Comparison of ENCODE assay signal across 22 mouse cellular contexts in the genomic region with DNA sequence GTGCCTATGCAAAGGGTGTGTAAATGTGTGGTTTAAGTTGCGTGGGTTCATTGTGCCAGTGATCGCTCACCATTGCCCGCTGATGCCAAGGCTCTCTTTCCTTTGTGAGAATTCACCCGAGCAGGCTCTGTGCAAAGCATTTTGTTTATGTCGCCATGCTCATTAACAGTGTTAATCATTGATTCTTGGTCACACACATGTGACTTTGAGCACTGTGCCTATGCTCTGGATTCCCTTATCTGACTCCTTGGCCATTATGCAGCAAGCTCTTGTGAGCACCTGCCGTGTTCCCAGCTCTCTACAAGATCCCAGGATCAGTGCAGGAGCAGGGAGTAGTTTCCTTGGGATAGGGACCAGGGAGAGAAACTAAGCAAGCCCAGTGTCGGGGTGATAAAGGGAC.
DNase-seq lines count a peak whose midpoint lies in the region; ATAC-seq and TF ChIP-seq lines count a peak whose summit lies in the region.
"Had no signal": no experiment of that assay in that cellular context is flagged by ENCODE, and none has a peak within 500 bp of the region (broad histone marks: within the 10 kb centered on the region; RNA-seq: fewer than 3 reads in every experiment).

No protein-coding gene starts in this region.

- TF ChIP-seq CTCF in stomach, postnatal 0 days (IDR thresholded peaks at IDR 0.05; ENCODE audit: low read depth): no peak
- no peak for TF ChIP-seq CTCF in intestine, postnatal 0 days (IDR thresholded peaks at IDR 0.05; ENCODE audit: low read depth)
- no peak for TF ChIP-seq CTCF in kidney, postnatal 0 days (IDR thresholded peaks at IDR 0.05; ENCODE audit: low read depth)
- TF ChIP-seq CTCF in cerebellum, adult 2 months (IDR thresholded peaks at IDR 0.05; ENCODE audit: borderline replicate concordance, insufficient read depth, low read depth, low read length): no peak

- WGBS in stomach, embryonic 15.5 days: 81% methylated on average over 7 of the region's 7 CpGs
- 77% methylated on average over 7 of the region's 7 CpGs for WGBS in stomach, postnatal 0 days
- WGBS in intestine, postnatal 0 days: 69% methylated on average over 7 of the region's 7 CpGs
- WGBS in kidney, postnatal 0 days: 64% methylated on average over 7 of the region's 7 CpGs
- 90% methylated on average over 7 of the region's 7 CpGs for WGBS in forebrain, embryonic 10.5 days
- WGBS in cerebellum, adult 2 months: 87% methylated on average over 7 of the region's 7 CpGs

- peak overlapping the region; percentile 16; the same call in 1 of the 2 replicates for H3K27ac ChIP-seq in stomach, embryonic 15.5 days
- no peak overlapping the region for H3K27ac ChIP-seq in stomach, postnatal 0 days (replicated peaks)
- H3K27ac ChIP-seq in intestine, postnatal 0 days (ENCODE audit: low read depth, low read length): no peak overlapping the region
- peak overlapping the region; percentile 61; the same call in 1 of the 2 replicates for H3K27ac ChIP-seq in kidney, postnatal 0 days
- H3K27ac ChIP-seq in forebrain, embryonic 10.5 days: no peak overlapping the region
- H3K27ac ChIP-seq in cerebellum, adult 2 months (ENCODE audit: insufficient read depth, low read length): no peak overlapping the region
- H3K27ac ChIP-seq: embryonic facial prominence, embryonic 15.5 days; forebrain, embryonic 12.5 days; heart, embryonic 10.5 days; hindbrain, embryonic 12.5 days had no signal

- no peak for DNase-seq in stomach, postnatal 0 days (ENCODE audit: low spot score)
- no peak for DNase-seq in kidney, postnatal 0 days (ENCODE audit: low spot score)
- no peak for DNase-seq in layer of hippocampus, postnatal 10 days (ENCODE audit: low spot score in 2 of 2)
- DNase-seq in forebrain, embryonic 10.5 days (ENCODE audit: extremely low spot score, low spot score): no peak
- DNase-seq in cerebellum, adult 2 months: no peak
- DNase-seq: adrenal gland, adult 8-10 months; adrenal gland, postnatal 36 days; cerebellum, adult 8-10 months; cerebellum, postnatal 14 days; embryo, embryonic 11 days; gastrocnemius, postnatal 10 days; heart, adult 18-20 months; heart, postnatal 10 days; heart, postnatal 4 days had no signal

- peaks cover 9% of the 10 kb centered on the region; the same call in 1 of the 2 replicates for H3K4me1 ChIP-seq in stomach, embryonic 15.5 days
- 0 out of 2 replicates have a peak, but pooled peaks cover 3% of the 10 kb centered on the region for H3K4me1 ChIP-seq in stomach, postnatal 0 days (replicated peaks; ENCODE audit: control insufficient read depth, insufficient read depth)
- H3K4me1 ChIP-seq in intestine, postnatal 0 days (replicated peaks; ENCODE audit: control insufficient read depth, insufficient read depth, low read length): no peaks in the 10 kb centered on the region
- peaks cover 18% of the 10 kb centered on the region; the same call in 1 of the 2 replicates for H3K4me1 ChIP-seq in kidney, postnatal 0 days (replicated peaks; ENCODE audit: insufficient read depth, low read length)
- H3K4me1 ChIP-seq in forebrain, embryonic 10.5 days: peaks cover 23% of the 10 kb centered on the region
- H3K4me1 ChIP-seq in cerebellum, adult 2 months (ENCODE audit: control insufficient read depth, insufficient read depth, low read length): peaks cover 31% of the 10 kb centered on the region

- H3K36me3 ChIP-seq in stomach, embryonic 15.5 days: no peaks in the 10 kb centered on the region
- no peaks in the 10 kb centered on the region for H3K36me3 ChIP-seq in stomach, postnatal 0 days (ENCODE audit: control insufficient read depth, insufficient read depth, low read length)
- H3K36me3 ChIP-seq in intestine, postnatal 0 days (ENCODE audit: control insufficient read depth, insufficient read depth): no peaks in the 10 kb centered on the region
- no peaks in the 10 kb centered on the region for H3K36me3 ChIP-seq in kidney, postnatal 0 days (ENCODE audit: insufficient read depth, low read length)
- no peaks in the 10 kb centered on the region for H3K36me3 ChIP-seq in forebrain, embryonic 10.5 days (replicated peaks)
- H3K36me3 ChIP-seq: embryonic facial prominence, embryonic 15.5 days; forebrain, embryonic 12.5 days; heart, embryonic 10.5 days; hindbrain, embryonic 12.5 days had no signal

- TF ChIP-seq POLR2A in cerebellum, adult 2 months (IDR thresholded peaks at IDR 0.05; ENCODE audit: borderline replicate concordance, insufficient read depth, low read length): no peak

- no peak for TF ChIP-seq EP300 in stomach, postnatal 0 days (optimal IDR thresholded peaks at IDR 0.05)

- no peaks in the 10 kb centered on the region for H3K27me3 ChIP-seq in stomach, embryonic 15.5 days (replicated peaks)
- H3K27me3 ChIP-seq in stomach, postnatal 0 days (ENCODE audit: control insufficient read depth, insufficient read depth, low read length): no peaks in the 10 kb centered on the region
- H3K27me3 ChIP-seq in intestine, postnatal 0 days (replicated peaks; ENCODE audit: control insufficient read depth, insufficient read depth, low read length): no peaks in the 10 kb centered on the region
- H3K27me3 ChIP-seq in kidney, postnatal 0 days (ENCODE audit: insufficient read depth, low read length): no peaks in the 10 kb centered on the region
- no peaks in the 10 kb centered on the region for H3K27me3 ChIP-seq in forebrain, embryonic 10.5 days (ENCODE audit: poor library complexity, severe bottlenecking)
- H3K27me3 ChIP-seq in cerebellum, adult 2 months (ENCODE audit: control insufficient read depth, insufficient read depth, low read length): no peaks in the 10 kb centered on the region
- H3K27me3 ChIP-seq: embryonic facial prominence, embryonic 15.5 days; forebrain, embryonic 12.5 days; hindbrain, embryonic 12.5 days had no signal

- ATAC-seq in stomach, embryonic 15.5 days (ENCODE audit: insufficient read depth, low FRiP score, low read depth): peak; percentile 41; the same call in 1 of the 2 replicates
- no peak for ATAC-seq in stomach, postnatal 0 days (ENCODE audit: low FRiP score, low TSS enrichment)
- 0 out of 2 replicates have a peak, but pooled peaks have one; percentile 6 for ATAC-seq in intestine, postnatal 0 days
- ATAC-seq in kidney, postnatal 0 days (replicated peaks; ENCODE audit: low FRiP score, low read depth): peak; percentile 80
- ATAC-seq: forebrain, embryonic 16.5 days had no signal

- no peak overlapping the region for H3K4me3 ChIP-seq in stomach, embryonic 15.5 days (replicated peaks)
- H3K4me3 ChIP-seq in stomach, postnatal 0 days (ENCODE audit: low read depth, low read length): no peak overlapping the region
- no peak overlapping the region for H3K4me3 ChIP-seq in intestine, postnatal 0 days (ENCODE audit: low read depth, low read length)
- no peak overlapping the region for H3K4me3 ChIP-seq in kidney, postnatal 0 days (replicated peaks; ENCODE audit: low read depth, low read length)
- no peak overlapping the region for H3K4me3 ChIP-seq in forebrain, embryonic 10.5 days
- H3K4me3 ChIP-seq in cerebellum, adult 2 months (replicated peaks; ENCODE audit: insufficient read depth, low read depth, low read length): no peak overlapping the region
- H3K4me3 ChIP-seq: embryonic facial prominence, embryonic 15.5 days; erythroblast, embryonic 14.5 days; forebrain, embryonic 12.5 days; heart, embryonic 10.5 days; hindbrain, embryonic 12.5 days had no signal

- H3K9me3 ChIP-seq in stomach, embryonic 15.5 days: no peaks in the 10 kb centered on the region
- no peaks in the 10 kb centered on the region for H3K9me3 ChIP-seq in stomach, postnatal 0 days (ENCODE audit: control insufficient read depth, low read length)
- H3K9me3 ChIP-seq in intestine, postnatal 0 days (ENCODE audit: control insufficient read depth): no peaks in the 10 kb centered on the region
- H3K9me3 ChIP-seq in kidney, postnatal 0 days (replicated peaks; ENCODE audit: low read length): no peaks in the 10 kb centered on the region
- H3K9me3 ChIP-seq in forebrain, embryonic 10.5 days: no peaks in the 10 kb centered on the region
- H3K9me3 ChIP-seq: embryonic facial prominence, embryonic 15.5 days; forebrain, embryonic 12.5 days; heart, embryonic 10.5 days; hindbrain, embryonic 12.5 days had no signal

- H3K4me2 ChIP-seq in stomach, embryonic 15.5 days: no peak overlapping the region
- no peak overlapping the region for H3K4me2 ChIP-seq in stomach, postnatal 0 days (replicated peaks; ENCODE audit: low read depth)
- H3K4me2 ChIP-seq in intestine, postnatal 0 days (replicated peaks; ENCODE audit: low read depth): no peak overlapping the region
- H3K4me2 ChIP-seq in kidney, postnatal 0 days (ENCODE audit: low read length): no peak overlapping the region
- H3K4me2 ChIP-seq: embryonic facial prominence, embryonic 15.5 days; forebrain, embryonic 12.5 days; hindbrain, embryonic 12.5 days had no signal

- H3K9ac ChIP-seq in stomach, embryonic 15.5 days: no peak overlapping the region
- H3K9ac ChIP-seq in stomach, postnatal 0 days (ENCODE audit: low read length): no peak overlapping the region
- no peak overlapping the region for H3K9ac ChIP-seq in intestine, postnatal 0 days (ENCODE audit: low read depth, low read length)
- H3K9ac ChIP-seq in kidney, postnatal 0 days (ENCODE audit: low read depth, low read length): no peak overlapping the region
- H3K9ac ChIP-seq: embryonic facial prominence, embryonic 15.5 days; forebrain, embryonic 12.5 days; hindbrain, embryonic 12.5 days had no signal

Comparison
In these comparisons a context has a peak if more than half of its experiments do, and no peak if none do; other contexts are left out.
1. H3K27ac ChIP-seq: peak in stomach, embryonic 15.5 days (single experiment) and kidney, postnatal 0 days (single experiment); none in stomach, postnatal 0 days (single experiment), intestine, postnatal 0 days (single experiment), forebrain, embryonic 10.5 days (single experiment) and cerebellum, adult 2 months (single experiment).